Mouse (Mus musculus): ENCODE measurements around the gene Lingo1.

GRCm38 (mm10) chr9:56582628-56583027, 213.6 kb downstream of the Lingo1 start:
- no peak for TF ChIP-seq POLR2A (IDR thresholded peaks at IDR 0.05; ENCODE audit: borderline replicate concordance, extremely low read depth, low read depth, low read length)
- TF ChIP-seq CTCF (IDR thresholded peaks at IDR 0.05; ENCODE audit: insufficient read depth, low read length): no peak

Measured in lung, adult 2 months (tissue).